In genomic region chr7:78835656-78836055, GRCm38 (mm10) we compare ENCODE assay signal across 28 mouse cellular contexts. TPM values are rescaled to one million over a fixed set of nuclear protein-coding genes. Genes with fewer than 3 reads are reported as not detected.
DNase-seq lines count a peak whose midpoint lies in the region; ATAC-seq lines count a peak whose summit lies in the region.
"Had no signal": no experiment of that assay in that cellular context is flagged by ENCODE, and none has a peak within 500 bp of the region (broad histone marks: within the 10 kb centered on the region; RNA-seq: fewer than 3 reads in every experiment).

No protein-coding gene starts in this region.

- peak; percentile 58 for DNase-seq in heart, adult 11 months
- DNase-seq in brain, adult 2 months (ENCODE audit: low read depth, low spot score), result peak; percentile 14
- DNase-seq in spleen, postnatal 36 days (ENCODE audit: low spot score in 2 of 2), result no peak
- DNase-seq: adrenal gland, postnatal 10 days; adrenal gland, postnatal 36 days; B cell, adult 2 months; cerebellum, adult 11 months; cerebellum, adult 2 months; cerebellum, adult 9-11 months; cerebellum, postnatal 25 days; forebrain, postnatal 0 days; gastrocnemius, postnatal 36 days; heart, postnatal 10 days; heart, postnatal 36 days had no signal

- H3K9me3 ChIP-seq in heart, embryonic 11.5 days (replicated peaks; ENCODE audit: control insufficient read depth, low read length), result no peaks in the 10 kb centered on the region
- H3K9me3 ChIP-seq in liver, embryonic 16.5 days (replicated peaks; ENCODE audit: control insufficient read depth, low read length), result no peaks in the 10 kb centered on the region
- H3K9me3 ChIP-seq in liver, embryonic 12.5 days (replicated peaks), result no peaks in the 10 kb centered on the region
- H3K9me3 ChIP-seq: embryonic facial prominence, embryonic 12.5 days; embryonic facial prominence, embryonic 15.5 days; G1E; heart, embryonic 12.5 days; heart, embryonic 15.5 days; hindbrain, embryonic 10.5 days; hindbrain, embryonic 13.5 days had no signal

- no peak for ATAC-seq in heart, embryonic 11.5 days (replicated peaks; ENCODE audit: insufficient number of reproducible peaks, low FRiP score, low TSS enrichment)
- peak; percentile 51 for ATAC-seq in liver, embryonic 16.5 days (ENCODE audit: low read depth)
- no peak for ATAC-seq in liver, embryonic 12.5 days
- ATAC-seq: forebrain, embryonic 14.5 days; forebrain, postnatal 0 days; hindbrain, embryonic 16.5 days; Patski had no signal

- no peak overlapping the region for H3K9ac ChIP-seq in heart, embryonic 11.5 days (ENCODE audit: low read depth, low read length)
- no peak overlapping the region for H3K9ac ChIP-seq in liver, embryonic 16.5 days (ENCODE audit: low read depth, low read length)
- H3K9ac ChIP-seq in liver, embryonic 12.5 days, result no peak overlapping the region
- H3K9ac ChIP-seq: embryonic facial prominence, embryonic 12.5 days; embryonic facial prominence, embryonic 15.5 days; forebrain, postnatal 0 days; heart, embryonic 12.5 days; heart, embryonic 15.5 days; hindbrain, embryonic 13.5 days had no signal

- H3K27me3 ChIP-seq in heart, embryonic 11.5 days (ENCODE audit: control insufficient read depth, insufficient read depth, low read length), result no peaks in the 10 kb centered on the region
- no peaks in the 10 kb centered on the region for H3K27me3 ChIP-seq in liver, embryonic 16.5 days (ENCODE audit: control insufficient read depth, insufficient read depth, low read depth, low read length)
- no peaks in the 10 kb centered on the region for H3K27me3 ChIP-seq in liver, embryonic 12.5 days (replicated peaks)
- H3K27me3 ChIP-seq: CH12.LX; embryonic facial prominence, embryonic 12.5 days; embryonic facial prominence, embryonic 15.5 days; heart, embryonic 12.5 days; heart, embryonic 15.5 days; hindbrain, embryonic 13.5 days; Patski had no signal

- no peak overlapping the region for H3K27ac ChIP-seq in heart, embryonic 11.5 days (ENCODE audit: low read depth, low read length)
- no peak overlapping the region for H3K27ac ChIP-seq in liver, embryonic 16.5 days (ENCODE audit: low read length)
- no peak overlapping the region for H3K27ac ChIP-seq in liver, embryonic 12.5 days
- H3K27ac ChIP-seq: embryonic facial prominence, embryonic 12.5 days; embryonic facial prominence, embryonic 15.5 days; heart, embryonic 15.5 days; hindbrain, embryonic 10.5 days; hindbrain, embryonic 13.5 days had no signal

- H3K4me2 ChIP-seq in heart, embryonic 11.5 days, result no peak overlapping the region
- H3K4me2 ChIP-seq in liver, embryonic 16.5 days (ENCODE audit: low read depth, low read length), result no peak overlapping the region
- no peak overlapping the region for H3K4me2 ChIP-seq in liver, embryonic 12.5 days
- H3K4me2 ChIP-seq: embryonic facial prominence, embryonic 12.5 days; embryonic facial prominence, embryonic 15.5 days; heart, embryonic 12.5 days; heart, embryonic 15.5 days; hindbrain, embryonic 13.5 days had no signal

- WGBS in heart, embryonic 11.5 days (ENCODE audit: insufficient replicate concordance), result 85% methylated on average over 4 of the region's 4 CpGs
- 72% methylated on average over 4 of the region's 4 CpGs for WGBS in liver, embryonic 16.5 days (ENCODE audit: insufficient replicate concordance)
- 77% methylated on average over 4 of the region's 4 CpGs for WGBS in liver, embryonic 12.5 days (ENCODE audit: insufficient replicate concordance)

- no peak overlapping the region for H3K4me3 ChIP-seq in heart, embryonic 11.5 days (ENCODE audit: low read depth, low read length)
- H3K4me3 ChIP-seq in liver, embryonic 16.5 days (ENCODE audit: low read depth, low read length), result no peak overlapping the region
- no peak overlapping the region for H3K4me3 ChIP-seq in liver, embryonic 12.5 days
- H3K4me3 ChIP-seq: embryonic facial prominence, embryonic 12.5 days; embryonic facial prominence, embryonic 15.5 days; heart, embryonic 12.5 days; heart, embryonic 15.5 days; hindbrain, embryonic 10.5 days; hindbrain, embryonic 13.5 days had no signal

- H3K4me1 ChIP-seq in heart, embryonic 11.5 days (ENCODE audit: control insufficient read depth, insufficient read depth, low read length), result no peaks in the 10 kb centered on the region
- H3K4me1 ChIP-seq in liver, embryonic 16.5 days (ENCODE audit: control insufficient read depth, low read depth, low read length), result no peaks in the 10 kb centered on the region
- no peaks in the 10 kb centered on the region for H3K4me1 ChIP-seq in liver, embryonic 12.5 days
- H3K4me1 ChIP-seq: embryonic facial prominence, embryonic 12.5 days; embryonic facial prominence, embryonic 15.5 days; heart, embryonic 12.5 days; heart, embryonic 15.5 days; hindbrain, embryonic 10.5 days; hindbrain, embryonic 13.5 days had no signal

- H3K36me3 ChIP-seq in heart, embryonic 11.5 days (ENCODE audit: control insufficient read depth, insufficient read depth, low read length), result peaks cover 9% of the 10 kb centered on the region
- peaks cover 5% of the 10 kb centered on the region for H3K36me3 ChIP-seq in liver, embryonic 16.5 days (ENCODE audit: control insufficient read depth, insufficient read depth)
- H3K36me3 ChIP-seq in liver, embryonic 12.5 days, result peaks cover 60% of the 10 kb centered on the region

RNA-seq across cellular contexts. Expression of gene Det1, which starts 11.4 kb away (rescaled TPM):
- 12.1 and 12.5 TPM in 2 replicates for polyA plus RNA-seq in heart, embryonic 11.5 days (2014; fragmentation: Nextera tagmentation; extraction: Ambion mirVana)
- 5.8 and 6.6 TPM in 2 replicates for polyA plus RNA-seq in liver, embryonic 16.5 days (2015; fragmentation: Nextera tagmentation; extraction: Ambion mirVana)
- polyA plus RNA-seq in liver, embryonic 12.5 days (2016; fragmentation: Nextera tagmentation; extraction: Ambion mirVana), result 13.6 and 13.7 TPM in 2 replicates

RNA-seq across cellular contexts. Expression of gene Mrpl46, which starts 52.3 kb away (rescaled TPM):
- 65.9 and 68.3 TPM in 2 replicates for polyA plus RNA-seq in heart, embryonic 11.5 days (2014; fragmentation: Nextera tagmentation; extraction: Ambion mirVana)
- 33.4 and 38.8 TPM in 2 replicates for polyA plus RNA-seq in liver, embryonic 16.5 days (2015; fragmentation: Nextera tagmentation; extraction: Ambion mirVana)
- 72.2 TPM in 2 replicates for polyA plus RNA-seq in liver, embryonic 12.5 days (2016; fragmentation: Nextera tagmentation; extraction: Ambion mirVana)

RNA-seq across cellular contexts. Expression of gene Mrps11, which starts 52.7 kb away (rescaled TPM):
- polyA plus RNA-seq in heart, embryonic 11.5 days (2014; fragmentation: Nextera tagmentation; extraction: Ambion mirVana), result 60.7 and 64.7 TPM in 2 replicates
- 32.1 and 35.0 TPM in 2 replicates for polyA plus RNA-seq in liver, embryonic 16.5 days (2015; fragmentation: Nextera tagmentation; extraction: Ambion mirVana)
- polyA plus RNA-seq in liver, embryonic 12.5 days (2016; fragmentation: Nextera tagmentation; extraction: Ambion mirVana), result 55.7 and 57.2 TPM in 2 replicates

RNA-seq across cellular contexts. Expression of gene Aen, which starts 60.0 kb away (rescaled TPM):
- polyA plus RNA-seq in heart, embryonic 11.5 days (2014; fragmentation: Nextera tagmentation; extraction: Ambion mirVana), result 27.5 and 33.8 TPM in 2 replicates
- 13.6 and 13.8 TPM in 2 replicates for polyA plus RNA-seq in liver, embryonic 16.5 days (2015; fragmentation: Nextera tagmentation; extraction: Ambion mirVana)
- polyA plus RNA-seq in liver, embryonic 12.5 days (2016; fragmentation: Nextera tagmentation; extraction: Ambion mirVana), result 36.5 and 38.3 TPM in 2 replicates

Comparison
In these comparisons a context has a peak if more than half of its experiments do, and no peak if none do; other contexts are left out.
1. DNase-seq: peak in heart, adult 11 months (single experiment) and brain, adult 2 months (single experiment); none in spleen, postnatal 36 days (0 of 2).